Mouse (Mus musculus): ENCODE results near the gene Rasal3.

DNA sequence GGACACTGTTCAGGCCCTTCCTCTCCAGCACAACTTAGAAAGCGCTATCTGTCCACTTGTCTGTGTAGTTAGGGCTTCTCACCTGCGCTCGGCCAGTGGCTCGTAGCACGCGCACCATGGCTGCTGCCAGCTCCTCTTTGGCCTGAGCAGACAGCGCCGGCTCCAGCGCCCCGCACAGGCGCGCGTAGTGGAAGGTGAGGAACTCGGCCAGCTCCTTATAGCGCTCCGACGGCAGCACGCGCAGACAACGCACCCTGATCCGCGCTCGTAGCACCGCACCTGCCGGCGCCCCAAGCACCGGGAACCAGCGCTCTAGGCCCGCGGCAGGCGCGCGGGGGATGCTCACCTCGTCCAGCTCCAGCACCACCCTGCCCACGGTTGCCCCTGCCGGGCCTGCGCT, 7.1 kb downstream of the Rasal3 start:
- no peak for TF ChIP-seq CTCF (IDR thresholded peaks at IDR 0.05; ENCODE audit: low read depth)
- TF ChIP-seq EP300 (IDR thresholded peaks at IDR 0.05; ENCODE audit: low read depth): no peak

Data from heart, postnatal 0 days (tissue).